16 mouse cellular contexts compared by ENCODE assay signal in the genomic region with DNA sequence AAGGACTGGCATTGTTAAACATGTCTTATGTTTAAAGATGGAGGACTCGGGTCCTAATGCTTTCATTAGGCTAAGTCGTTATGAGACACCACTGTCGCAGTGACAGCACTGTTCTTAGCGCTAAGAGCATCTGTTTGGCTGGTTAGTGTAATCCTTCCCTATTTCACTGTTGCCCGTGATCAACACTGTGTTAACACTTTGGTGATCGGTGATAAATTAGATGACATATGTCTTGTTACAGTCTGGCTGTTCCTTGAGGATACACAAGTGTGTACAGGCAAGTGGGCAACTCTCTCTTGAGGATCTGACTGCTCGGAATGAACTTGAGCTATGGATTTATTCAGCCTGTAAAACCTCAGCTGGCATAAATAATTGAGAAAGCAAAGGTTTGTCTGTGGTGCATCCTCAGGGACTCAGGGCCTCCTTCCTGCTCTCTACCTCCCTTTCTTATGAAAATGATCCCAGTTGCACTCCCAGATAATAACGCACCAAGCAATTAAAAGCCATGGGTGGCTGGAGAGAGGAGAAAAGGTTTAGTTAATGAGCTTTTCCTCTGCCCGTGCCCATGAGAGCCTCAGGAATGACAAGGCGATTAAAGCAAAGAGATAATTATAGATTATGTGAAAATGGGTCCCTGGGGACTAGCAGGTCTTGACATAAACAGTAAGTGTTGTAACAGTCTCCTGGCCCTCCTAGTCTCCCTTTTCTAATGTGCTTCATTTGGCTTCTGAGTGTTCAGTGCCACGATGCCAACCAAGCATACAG. TPM values are rescaled to one million over a fixed set of nuclear protein-coding genes. Genes with fewer than 3 reads are reported as not detected.
DNase-seq lines count a peak whose midpoint lies in the region; ATAC-seq and TF ChIP-seq lines count a peak whose summit lies in the region.
"Had no signal": no experiment of that assay in that cellular context is flagged by ENCODE, and none has a peak within 500 bp of the region (broad histone marks: within the 10 kb centered on the region; RNA-seq: fewer than 3 reads in every experiment).

No protein-coding gene starts in this region.

- H3K4me3 ChIP-seq in embryonic facial prominence, embryonic 11.5 days (ENCODE audit: low read depth, low read length): no peak overlapping the region
- H3K4me3 ChIP-seq in embryonic facial prominence, embryonic 10.5 days: no peak overlapping the region
- no peak overlapping the region for H3K4me3 ChIP-seq in forebrain, embryonic 16.5 days (replicated peaks; ENCODE audit: low read length)
- no peak overlapping the region for H3K4me3 ChIP-seq in neural tube, embryonic 15.5 days (replicated peaks)
- no peak overlapping the region for H3K4me3 ChIP-seq in layer of hippocampus, adult 2 months
- H3K4me3 ChIP-seq: limb, embryonic 12.5 days had no signal

- WGBS in embryonic facial prominence, embryonic 11.5 days: 39% methylated on average over 11 of the region's 11 CpGs
- 38% methylated on average over 11 of the region's 11 CpGs for WGBS in embryonic facial prominence, embryonic 10.5 days
- WGBS in forebrain, embryonic 16.5 days: 8% methylated on average over 11 of the region's 11 CpGs
- 20% methylated on average over 11 of the region's 11 CpGs for WGBS in neural tube, embryonic 15.5 days

- H3K9ac ChIP-seq in embryonic facial prominence, embryonic 11.5 days (replicated peaks; ENCODE audit: low read length): no peak overlapping the region
- no peak overlapping the region for H3K9ac ChIP-seq in forebrain, embryonic 16.5 days (replicated peaks; ENCODE audit: low read depth, low read length)
- no peak overlapping the region for H3K9ac ChIP-seq in neural tube, embryonic 15.5 days (replicated peaks)
- H3K9ac ChIP-seq: limb, embryonic 12.5 days had no signal

- H3K27ac ChIP-seq in embryonic facial prominence, embryonic 11.5 days (replicated peaks; ENCODE audit: low read depth, low read length): no peak overlapping the region
- H3K27ac ChIP-seq in embryonic facial prominence, embryonic 10.5 days (replicated peaks): no peak overlapping the region
- H3K27ac ChIP-seq in forebrain, embryonic 16.5 days (ENCODE audit: low read length): no peak overlapping the region
- peak overlapping the region; percentile 58 for H3K27ac ChIP-seq in neural tube, embryonic 15.5 days (replicated peaks)
- H3K27ac ChIP-seq in layer of hippocampus, adult 2 months: no peak overlapping the region
- H3K27ac ChIP-seq: limb, embryonic 12.5 days had no signal

- H3K4me1 ChIP-seq in embryonic facial prominence, embryonic 11.5 days (ENCODE audit: control insufficient read depth, insufficient read depth, low read length): no peaks in the 10 kb centered on the region; the same call in 1 of the 2 replicates
- peaks cover 20% of the 10 kb centered on the region for H3K4me1 ChIP-seq in embryonic facial prominence, embryonic 10.5 days
- peaks cover 14% of the 10 kb centered on the region for H3K4me1 ChIP-seq in forebrain, embryonic 16.5 days (replicated peaks; ENCODE audit: control insufficient read depth, insufficient read depth, low read length)
- peaks cover 21% of the 10 kb centered on the region for H3K4me1 ChIP-seq in neural tube, embryonic 15.5 days

- TF ChIP-seq CTCF in layer of hippocampus, adult 2 months (conservative IDR thresholded peaks at IDR 0.05): no peak

- H3K9me3 ChIP-seq in embryonic facial prominence, embryonic 11.5 days (replicated peaks; ENCODE audit: control insufficient read depth, low read length): no peaks in the 10 kb centered on the region
- no peaks in the 10 kb centered on the region for H3K9me3 ChIP-seq in embryonic facial prominence, embryonic 10.5 days
- H3K9me3 ChIP-seq in forebrain, embryonic 16.5 days (ENCODE audit: control insufficient read depth, low read length): no peaks in the 10 kb centered on the region
- no peaks in the 10 kb centered on the region for H3K9me3 ChIP-seq in neural tube, embryonic 15.5 days (replicated peaks)
- H3K9me3 ChIP-seq: limb, embryonic 12.5 days had no signal

- H3K36me3 ChIP-seq in embryonic facial prominence, embryonic 11.5 days (replicated peaks; ENCODE audit: control insufficient read depth, insufficient read depth, low read depth, low read length): no peaks in the 10 kb centered on the region
- H3K36me3 ChIP-seq in embryonic facial prominence, embryonic 10.5 days (replicated peaks): no peaks in the 10 kb centered on the region
- H3K36me3 ChIP-seq in forebrain, embryonic 16.5 days (ENCODE audit: control insufficient read depth, insufficient read depth): no peaks in the 10 kb centered on the region
- no peaks in the 10 kb centered on the region for H3K36me3 ChIP-seq in neural tube, embryonic 15.5 days
- H3K36me3 ChIP-seq: limb, embryonic 12.5 days had no signal

- H3K27me3 ChIP-seq in embryonic facial prominence, embryonic 11.5 days (ENCODE audit: control insufficient read depth, insufficient read depth, low read length): no peaks in the 10 kb centered on the region
- no peaks in the 10 kb centered on the region for H3K27me3 ChIP-seq in embryonic facial prominence, embryonic 10.5 days (replicated peaks; ENCODE audit: low read depth, poor library complexity, severe bottlenecking)
- H3K27me3 ChIP-seq in forebrain, embryonic 16.5 days (replicated peaks; ENCODE audit: control insufficient read depth, insufficient read depth, low read length): no peaks in the 10 kb centered on the region
- no peaks in the 10 kb centered on the region for H3K27me3 ChIP-seq in neural tube, embryonic 15.5 days (replicated peaks)
- H3K27me3 ChIP-seq: limb, embryonic 12.5 days had no signal

- no peak overlapping the region for H3K4me2 ChIP-seq in embryonic facial prominence, embryonic 11.5 days (ENCODE audit: low read depth, low read length)
- 0 out of 2 replicates have a peak overlapping the region, but pooled peaks have one; percentile 2 for H3K4me2 ChIP-seq in forebrain, embryonic 16.5 days (ENCODE audit: low read length)
- peak overlapping the region; percentile 24; the same call in 1 of the 2 replicates for H3K4me2 ChIP-seq in neural tube, embryonic 15.5 days
- H3K4me2 ChIP-seq: limb, embryonic 12.5 days had no signal

- 0 out of 2 replicates have a peak, but pooled peaks have one; percentile 18 for ATAC-seq in embryonic facial prominence, embryonic 11.5 days (replicated peaks; ENCODE audit: insufficient number of reproducible peaks, low FRiP score, low TSS enrichment, low read depth)
- peak; percentile 80 for ATAC-seq in forebrain, embryonic 16.5 days
- peak; percentile 79 for ATAC-seq in neural tube, embryonic 15.5 days (ENCODE audit: low FRiP score)
- ATAC-seq in inflammation-experienced regulatory T-cells, adult 6 months: no peak
- ATAC-seq: intestine, embryonic 16.5 days had no signal

- DNase-seq in embryonic facial prominence, embryonic 11.5 days (ENCODE audit: low spot score): peak; percentile 5
- no peak for DNase-seq in embryonic facial prominence, embryonic 10.5 days (ENCODE audit: low spot score)
- DNase-seq in mesoderm, embryonic 11.5 days (ENCODE audit: low read depth, low spot score): peak; percentile 65
- DNase-seq in adrenal gland, postnatal 25 days: no peak
- DNase-seq in layer of hippocampus, adult 2 months (ENCODE audit: low spot score in 2 of 2): no peak
- DNase-seq: adrenal gland, adult 8-10 months; cerebellum, postnatal 25 days; heart, adult 18-20 months; heart, postnatal 10 days; kidney, postnatal 14 days; lung, postnatal 36 days had no signal

RNA-seq across cellular contexts. Expression of a gene that starts 47.7 kb away (rescaled TPM):
- 83.2 and 85.2 TPM in 2 replicates for polyA plus RNA-seq in embryonic facial prominence, embryonic 11.5 days (2014; fragmentation: Nextera tagmentation; extraction: Ambion mirVana)
- polyA plus RNA-seq in embryonic facial prominence, embryonic 10.5 days (2016; fragmentation: Nextera tagmentation; extraction: Ambion mirVana): 77.6 and 79.5 TPM in 2 replicates
- 84.4 and 87.4 TPM in 2 replicates for polyA plus RNA-seq in forebrain, embryonic 16.5 days (2015; fragmentation: Nextera tagmentation; extraction: Ambion mirVana)
- polyA plus RNA-seq in neural tube, embryonic 15.5 days (2015; fragmentation: Nextera tagmentation; extraction: Ambion mirVana): 101 and 109 TPM in 2 replicates
- polyA plus RNA-seq in inflammation-experienced regulatory T-cells, adult 6 months (2017; shearing (Covaris generic)): 10 to 100 TPM in 1 of 3 experiments, 1 to 10 TPM in 2; 6.8 to 10.4 (median 8.6) TPM
- 64.9 and 81.0 TPM in 2 replicates for total RNA-seq in adrenal gland, postnatal 25 days (2021)
- total RNA-seq in layer of hippocampus, adult 2 months (2021): 10 to 100 TPM; 88.1 to 90.1 TPM

Comparison
In these comparisons a context has a peak if more than half of its experiments do, and no peak if none do; other contexts are left out.
1. DNase-seq: peak in embryonic facial prominence, embryonic 11.5 days (single experiment) and mesoderm, embryonic 11.5 days (single experiment); none in embryonic facial prominence, embryonic 10.5 days (single experiment), adrenal gland, postnatal 25 days (single experiment) and layer of hippocampus, adult 2 months (0 of 2).